Mouse (Mus musculus) cortical plate, adult 2 months (tissue): Measurements from ENCODE around the gene Ecsit.

Experiments
- CTCF ChIP-seq: fragments of 200-500 bp; IDR thresholded peaks from 2 replicates; pipeline ENCODE4 v1.5.1; 2011; ENCODE audit warnings: mild to moderate bottlenecking, control low read depth, low read length; ENCODE audit not compliant: insufficient read depth; ENCODE audit errors: extremely low read depth
- POLR2A ChIP-seq: fragments of 200-500 bp; IDR thresholded peaks from 2 replicates; pipeline ENCODE4 v1.6.1; 2011; ENCODE audit warnings: mild to moderate bottlenecking, low read length, control low read depth; ENCODE audit not compliant: insufficient read depth; ENCODE audit errors: extremely low read depth

GRCm38 (mm10) chr9:22028467-22028866, 56.8 kb downstream of the Ecsit start:
- TF ChIP-seq CTCF: no peak
- no peak for TF ChIP-seq POLR2A
